Mouse (Mus musculus) limb, embryonic 11.5 days (tissue): ENCODE measurements around the gene Uso1. TPM values are rescaled to one million over a fixed set of nuclear protein-coding genes. Genes with fewer than 3 reads are reported as not detected.

Source experiments
- ATAC-seq: fragments of 200-750 bp; cut with Nextera tagmentation; 2 replicates; pipeline ENCODE4 v1.8.0; 2017; ENCODE audit warnings: low read depth; ENCODE audit not compliant: insufficient number of reproducible peaks, low FRiP score, low TSS enrichment
- DNase-seq: peaks from one replicate; pipeline ENCODE4 v3.0.0-alpha.2; 2015; ENCODE audit warnings: low spot score
- H3K27ac ChIP-seq: fragments of 300-500 bp; sonication (generic); replicated peaks from 2 replicates; pipeline ENCODE4 v1.5.1; 2014; ENCODE audit warnings: low read depth, mild to moderate bottlenecking, low read length
- H3K27me3 ChIP-seq: fragments of 300-500 bp; sonication (generic); 2 replicates; pipeline ENCODE4 v1.6.1; 2014; ENCODE audit warnings: mild to moderate bottlenecking, low read length, mixed read lengths; ENCODE audit not compliant: control insufficient read depth, insufficient read depth
- H3K36me3 ChIP-seq: fragments of 300-500 bp; sonication (generic); 2 replicates; pipeline ENCODE4 v1.6.1; 2014; ENCODE audit warnings: mild to moderate bottlenecking, low read length, moderate library complexity, mixed read lengths; ENCODE audit not compliant: control insufficient read depth, insufficient read depth
- H3K4me1 ChIP-seq: fragments of 300-500 bp; sonication (generic); 2 replicates; pipeline ENCODE4 v1.6.1; 2014; ENCODE audit warnings: low read length, mixed read lengths; ENCODE audit not compliant: control insufficient read depth, insufficient read depth
- H3K4me2 ChIP-seq: fragments of 300-500 bp; sonication (generic); 2 replicates; pipeline ENCODE4 v1.6.1; 2014; ENCODE audit warnings: low read depth, mild to moderate bottlenecking, moderate library complexity; ENCODE audit not compliant: severe bottlenecking
- H3K4me3 ChIP-seq: fragments of 300-500 bp; sonication (generic); 2 replicates; pipeline ENCODE4 v1.5.1; 2014; ENCODE audit warnings: low read depth, low read length
- H3K9ac ChIP-seq: fragments of 300-500 bp; sonication (generic); 2 replicates; pipeline ENCODE4 v1.6.1; 2014; ENCODE audit warnings: mild to moderate bottlenecking, low read length
- H3K9me3 ChIP-seq: fragments of 300-500 bp; sonication (generic); 2 replicates; pipeline ENCODE4 v1.6.1; 2016; ENCODE audit warnings: low read length; ENCODE audit not compliant: control insufficient read depth
- WGBS: fragments of 180-500 bp; shearing (Covaris S2); extraction: QIAGEN DNeasy Blood & Tissue Kit; methylation state at CpG from one replicate; pipeline ENCODE4 v1.1.7; 2014; 5-methylcytosine and 5-hydroxymethylcytosine counted together
- polyA plus RNA-seq: library from polyadenylated mRNA; unstranded; fragments of >200 nt; fragmentation: Nextera tagmentation; extraction: Ambion mirVana; gene quantifications from 2 replicates; pipeline ENCODE4 v1.2.1, GENCODE M21; 2014

The Uso1 gene
- polyA plus RNA-seq, 1 experiment from 2014 or later = 31.5 TPM

DNA sequence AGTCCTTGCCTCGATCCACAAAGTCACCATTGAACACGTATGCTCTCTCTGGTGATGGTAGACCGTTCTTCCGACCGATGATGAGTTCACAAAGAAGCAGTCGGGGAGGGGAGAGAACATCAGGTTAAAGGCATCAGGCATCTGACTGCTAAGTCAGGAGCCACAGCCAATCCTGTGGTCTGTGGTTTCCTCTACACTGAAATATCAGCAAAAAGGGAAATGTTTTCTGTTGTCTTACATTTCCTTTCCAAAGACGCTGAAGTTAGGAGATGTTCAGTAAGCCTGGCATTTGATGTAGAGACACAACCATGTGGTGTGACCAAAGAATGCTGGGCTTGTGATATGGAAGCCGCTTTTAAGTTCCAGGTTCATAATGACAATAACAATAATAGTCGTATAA lies 107.7 kb downstream of the Uso1 start:
- WGBS = 92% methylated on average over 9 of the region's 9 CpGs
- H3K4me1 ChIP-seq = no peaks in the 10 kb centered on the region
- no peak overlapping the region for H3K27ac ChIP-seq
- no peak overlapping the region for H3K4me2 ChIP-seq
- H3K36me3 ChIP-seq = no peaks in the 10 kb centered on the region
- no peak overlapping the region for H3K9ac ChIP-seq
- ATAC-seq = no peak
- no peaks in the 10 kb centered on the region for H3K27me3 ChIP-seq
- no peak overlapping the region for H3K4me3 ChIP-seq
- DNase-seq = no peak
- no peaks in the 10 kb centered on the region for H3K9me3 ChIP-seq

DNA sequence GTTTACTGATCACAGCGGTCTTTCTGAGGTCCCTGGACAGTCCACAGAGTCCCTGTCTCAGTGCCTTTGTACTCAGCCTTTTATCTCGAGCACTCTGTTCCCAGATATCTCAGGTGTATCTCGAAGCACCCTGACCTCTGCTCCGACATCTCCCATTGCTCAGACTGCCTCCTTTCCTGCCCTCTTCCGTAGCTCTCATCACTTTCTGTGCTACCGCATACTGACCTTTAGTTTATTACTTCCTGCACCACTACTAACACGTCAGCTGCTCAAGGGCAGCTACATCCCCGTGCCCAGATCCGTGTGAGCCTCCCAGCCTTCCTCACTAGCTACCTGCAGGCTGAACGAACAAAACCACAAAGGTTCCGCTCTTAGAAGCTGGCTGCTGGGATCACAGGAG lies 110.9 kb downstream of the Uso1 start:
- WGBS = 83% methylated on average over 11 of the region's 11 CpGs
- no peak overlapping the region for H3K9ac ChIP-seq
- no peaks in the 10 kb centered on the region for H3K27me3 ChIP-seq
- H3K4me3 ChIP-seq = no peak overlapping the region
- H3K4me1 ChIP-seq = no peaks in the 10 kb centered on the region
- ATAC-seq = no peak
- no peak overlapping the region for H3K27ac ChIP-seq
- no peaks in the 10 kb centered on the region for H3K36me3 ChIP-seq
- H3K9me3 ChIP-seq = no peaks in the 10 kb centered on the region
- H3K4me2 ChIP-seq = no peak overlapping the region
- no peak for DNase-seq

GRCm38 (mm10) chr5:92252031-92252430 lies 114.3 kb downstream of the Uso1 start:
- H3K9ac ChIP-seq = no peak overlapping the region
- WGBS = 90% methylated on average over 6 of the region's 6 CpGs
- DNase-seq (no peak), ATAC-seq (no peak)
- no peaks in the 10 kb centered on the region for H3K36me3 ChIP-seq
- no peaks in the 10 kb centered on the region; the same call in 1 of the 2 replicates for H3K4me1 ChIP-seq
- no peak overlapping the region for H3K27ac ChIP-seq
- no peak overlapping the region for H3K4me3 ChIP-seq
- H3K4me2 ChIP-seq = no peak overlapping the region
- no peaks in the 10 kb centered on the region for H3K27me3 ChIP-seq
- no peaks in the 10 kb centered on the region for H3K9me3 ChIP-seq

Other genes with a start within 250 kb of the Uso1 start
- 47.7 and 47.8 TPM in 2 replicates for gene Rchy1, start 174.9 kb upstream of the Uso1 start, polyA plus RNA-seq
- gene Odaph, start 150.5 kb upstream of the Uso1 start, polyA plus RNA-seq = not detected in 2 replicates
- 0.20 and 0.28 TPM in 2 replicates for gene Cdkl2, start 94.1 kb upstream of the Uso1 start, polyA plus RNA-seq
- 256 TPM in 2 replicates for gene G3bp2, start 54.2 kb upstream of the Uso1 start, polyA plus RNA-seq
- gene U90926, start 77.5 kb downstream of the Uso1 start, polyA plus RNA-seq = not detected in 2 replicates
- gene Ppef2, start 118.3 kb downstream of the Uso1 start, polyA plus RNA-seq = 0.08 TPM in 1 of 2 replicates, not detected in the other
- 6.7 and 8.2 TPM in 2 replicates for gene Naaa, start 140.2 kb downstream of the Uso1 start, polyA plus RNA-seq
- gene Sdad1, start 172.5 kb downstream of the Uso1 start, polyA plus RNA-seq = 44.1 and 45.3 TPM in 2 replicates
- gene Cxcl9, start 190.1 kb downstream of the Uso1 start, polyA plus RNA-seq = not detected in 2 replicates
- gene Art3, start 193.9 kb downstream of the Uso1 start, polyA plus RNA-seq = 1.8 and 2.5 TPM in 2 replicates
- gene Cxcl10, start 211.0 kb downstream of the Uso1 start, polyA plus RNA-seq = 1.2 and 1.3 TPM in 2 replicates